Mouse (Mus musculus) ES-E14 (cell line): Measurements from ENCODE around the gene Arpc4. TPM values are rescaled to one million over a fixed set of nuclear protein-coding genes. Genes with fewer than 3 reads are reported as not detected.

Experiments
- DNase-seq: peaks from one replicate; pipeline ENCODE4 v3.0.0-alpha.2; 2013; ENCODE audit warnings: low read depth, low spot score
- H3K27ac ChIP-seq: 2 replicates; pipeline ENCODE4 v1.5.1; 2012; ENCODE audit warnings: low read depth, mild to moderate bottlenecking, low read length, moderate library complexity, mixed read lengths; ENCODE audit not compliant: poor library complexity, insufficient read depth, severe bottlenecking
- H3K36me3 ChIP-seq: 2 replicates; pipeline ENCODE4 v1.6.1; 2012; ENCODE audit warnings: mild to moderate bottlenecking, low read length, moderate library complexity, mixed read lengths; ENCODE audit not compliant: control insufficient read depth, poor library complexity, insufficient read depth, severe bottlenecking
- H3K4me1 ChIP-seq, 2 experiments: fragments of 150-350 bp in 1 of 2; sonication (generic) in 1 of 2; 2 replicates each; pipeline ENCODE4 v1.6.1; 2012; ENCODE audit warnings: low read length in 2 of 2, mild to moderate bottlenecking in 1 of 2, mixed read lengths in 1 of 2; ENCODE audit not compliant: control insufficient read depth in 2 of 2, insufficient read depth in 2 of 2, poor library complexity in 1 of 2
- H3K4me3 ChIP-seq, 2 experiments: fragments of 150-350 bp in 1 of 2; sonication (generic) in 1 of 2; 2 replicates each; pipeline ENCODE4 v1.5.1; 2012; ENCODE audit warnings: low read length in 2 of 2, low read depth in 1 of 2, mild to moderate bottlenecking in 1 of 2, mixed read lengths in 1 of 2; ENCODE audit not compliant: insufficient read depth in 1 of 2, poor library complexity in 1 of 2, severe bottlenecking in 1 of 2
- H3K9ac ChIP-seq: 2 replicates; pipeline ENCODE4 v1.6.1; 2012; ENCODE audit warnings: low read depth, mild to moderate bottlenecking, low read length, mixed read lengths; ENCODE audit not compliant: poor library complexity, insufficient read depth, severe bottlenecking
- H3K9me3 ChIP-seq: fragments of 150-350 bp; sonication (generic); 2 replicates; pipeline ENCODE4 v1.6.1; 2012; ENCODE audit warnings: low read depth, mild to moderate bottlenecking, low read length; ENCODE audit not compliant: control insufficient read depth, insufficient read depth
- CHD2 ChIP-seq: IDR thresholded peaks from 2 replicates; pipeline ENCODE4 v1.6.1; 2014; ENCODE audit warnings: mild to moderate bottlenecking, low read depth, low read length, inconsistent platforms
- HCFC1 ChIP-seq: IDR thresholded peaks from 2 replicates; pipeline ENCODE4 v1.6.1; 2012; ENCODE audit warnings: low read length, inconsistent platforms, borderline replicate concordance; ENCODE audit not compliant: insufficient read depth
- MAFK ChIP-seq: IDR thresholded peaks from 2 replicates; pipeline ENCODE4 v1.6.1; 2014; ENCODE audit warnings: mild to moderate bottlenecking, low read depth, low read length, inconsistent platforms; ENCODE audit not compliant: insufficient read depth
- ZC3H11A ChIP-seq: IDR thresholded peaks from 2 replicates; pipeline ENCODE4 v1.6.1; 2012; ENCODE audit warnings: low read depth, mild to moderate bottlenecking, inconsistent platforms, low read length, borderline replicate concordance
- ZNF384 ChIP-seq: IDR thresholded peaks from 2 replicates; pipeline ENCODE4 v1.6.1; 2012; ENCODE audit warnings: low read depth, low read length, inconsistent platforms
- in situ Hi-C, 2 experiments: fragments of 600-800 bp; cut with MboI; formaldehyde crosslinking; loops; one replicate each; pipeline ENCODE4 v1.15.1; 2025; ENCODE audit warnings: low sequenced_read_pairs in 2 of 2, inconsistent platforms in 1 of 2; ENCODE audit not compliant: unreplicated experiment in 2 of 2
- total RNA-seq: library from RNA; depleted of rRNA; stranded (reverse); fragments of 300-350 nt; gene quantifications from 2 replicates; pipeline ENCODE4 v1.2.3, GENCODE M21; 2012

Gene Arpc4
- total RNA-seq, 1 experiment: 217 TPM

DNA sequence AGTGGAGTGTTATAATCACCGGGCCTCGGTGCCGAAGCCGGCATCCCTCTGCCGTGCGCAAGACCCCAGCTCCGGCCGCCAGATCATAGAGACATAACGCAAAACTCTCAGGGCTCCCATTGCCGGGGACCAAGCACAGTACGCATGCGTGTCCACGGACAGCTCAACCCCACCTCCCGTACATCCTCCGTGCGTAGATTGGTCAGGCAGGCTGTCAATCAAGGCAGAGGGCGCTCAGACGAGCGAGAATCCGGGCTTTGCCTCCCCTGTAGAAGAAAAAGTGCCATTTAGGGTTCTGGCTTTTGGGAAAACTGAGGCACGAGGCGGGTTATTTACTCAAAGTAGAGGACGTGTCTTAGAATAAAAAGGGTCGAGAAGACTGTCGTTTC lies 41.3 kb downstream of the Arpc4 start, which contains the start of gene Rpusd3:
Gene Rpusd3, minus strand, starts transcription at position 142 of the 389 bp plus-strand sequence.
- Histone ChIP-seq H3K36me3 (peaks cover 16% of the 10 kb centered on the region), H3K9me3 (no peaks in the 10 kb centered on the region), H3K4me3 (peak within 1 kb of the TSS; percentile 81 to 82), H3K9ac (peak within 1 kb of the TSS; percentile 84), H3K27ac (no peak within 1 kb of the TSS), H3K4me1 (peaks cover 0 to 2% of the 10 kb centered on the region in 2 experiments; a peak in 1 of 4 replicates)
- peak; percentile 99 for DNase-seq
- TF ChIP-seq HCFC1 (no peak), ZNF384 (no peak), CHD2 (peak; percentile 84), MAFK (no peak)
- in situ Hi-C loops: no loop called here

- H3K9ac ChIP-seq: no peak overlapping the region
- H3K27ac ChIP-seq: no peak overlapping the region
- H3K36me3 ChIP-seq: no peaks in the 10 kb centered on the region
- in situ Hi-C loops: no loop called here
- H3K9me3 ChIP-seq: no peaks in the 10 kb centered on the region
- H3K4me3 ChIP-seq: no peak overlapping the region
- H3K4me1 ChIP-seq: peaks cover 0 to 4% of the 10 kb centered on the region in 2 experiments; a peak in 1 of 4 replicates
- DNase-seq: no peak
- TF ChIP-seq MAFK (no peak), HCFC1 (no peak), CHD2 (no peak), ZC3H11A (no peak), ZNF384 (no peak)
Measured at GRCm38 (mm10) chr6:113423000-113423399, 45.1 kb downstream of the Arpc4 start.

DNA sequence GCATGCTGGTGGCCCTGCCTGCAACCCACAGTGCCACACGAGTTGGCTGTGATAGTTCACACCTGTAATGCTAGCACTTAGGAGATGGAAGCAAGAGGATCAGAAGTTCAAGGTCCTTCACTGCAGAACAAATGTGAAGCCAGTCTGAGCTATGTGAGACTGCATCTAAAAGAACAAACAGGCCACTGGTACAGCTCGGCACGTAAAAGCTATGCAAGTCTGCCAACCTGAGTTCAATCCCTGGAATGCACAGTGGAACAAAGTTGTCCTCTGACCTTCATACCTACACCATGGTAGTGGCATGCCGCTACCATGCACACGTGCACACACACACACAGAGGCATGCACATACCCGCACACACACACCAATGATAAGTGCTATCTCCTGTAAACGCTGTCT lies 46.3 kb downstream of the Arpc4 start:
- TF ChIP-seq CHD2 (no peak), ZC3H11A (no peak), HCFC1 (no peak), MAFK (no peak)
- H3K36me3 ChIP-seq: no peaks in the 10 kb centered on the region

GRCm38 (mm10) chr6:113426696-113427095 lies 48.8 kb downstream of the Arpc4 start:
- in situ Hi-C loops: no loop called here
- H3K4me3 ChIP-seq: no peak overlapping the region
- no peak for DNase-seq
- H3K4me1 ChIP-seq: 0 out of 4 replicates have a peak, but pooled peaks cover 0 to 2% of the 10 kb centered on the region in 2 experiments
- H3K36me3 ChIP-seq: no peaks in the 10 kb centered on the region
- H3K27ac ChIP-seq: no peak overlapping the region
- no peak for TF ChIP-seq ZNF384
- TF ChIP-seq CHD2: no peak
- TF ChIP-seq HCFC1: no peak
- TF ChIP-seq ZC3H11A: no peak
- TF ChIP-seq MAFK: no peak
- no peak overlapping the region for H3K9ac ChIP-seq
- no peaks in the 10 kb centered on the region for H3K9me3 ChIP-seq

More for the DNA sequence above, 46.3 kb downstream of the Arpc4 start:
- Histone ChIP-seq H3K4me1 (0 out of 4 replicates have a peak, but pooled peaks cover 0 to 2% of the 10 kb centered on the region in 2 experiments), H3K9ac (no peak overlapping the region), H3K9me3 (no peaks in the 10 kb centered on the region), H3K27ac (no peak overlapping the region), H3K4me3 (no peak overlapping the region)
- no peak for DNase-seq
- in situ Hi-C loops: no loop called here

- in situ Hi-C loops: no loop called here
Measured at GRCm38 (mm10) chr6:113427397-113427796, 49.5 kb downstream of the Arpc4 start.

More at GRCm38 (mm10) chr6:113427397-113427796, 49.5 kb downstream of the Arpc4 start:
- H3K9ac ChIP-seq: no peak overlapping the region
- no peak overlapping the region for H3K4me3 ChIP-seq
- DNase-seq: peak; percentile 82
- 0 out of 4 replicates have a peak, but pooled peaks cover 0 to 2% of the 10 kb centered on the region in 2 experiments for H3K4me1 ChIP-seq
- H3K9me3 ChIP-seq: no peaks in the 10 kb centered on the region
- H3K27ac ChIP-seq: no peak overlapping the region
- no peaks in the 10 kb centered on the region for H3K36me3 ChIP-seq
- TF ChIP-seq ZC3H11A (no peak; the same call in 1 of the 2 replicates), ZNF384 (no peak), HCFC1 (no peak), MAFK (no peak), CHD2 (no peak)
